Mouse (Mus musculus): Measurements from ENCODE around the gene Tspan32.

Tspan32 gene

GRCm38 (mm10) chr7:143007599-143008369 lies 2.9 kb downstream of the Tspan32 start:
- CTCF ChIA-PET, result interaction anchor here (0.6 to 2.5 kb wide), 6 partner anchors 40 to 1775 kb away, joined by 3 to 26 read pairs (median 9); partner anchors contain the start of gene Cd81

GRCm38 (mm10) chr7:143008370-143008926 lies 3.6 kb downstream of the Tspan32 start:
- CTCF ChIA-PET, result interaction anchor here (0.6 to 2.5 kb wide), 5 partner anchors 39 to 80 kb away, joined by 3 to 26 read pairs (median 5); partner anchors contain the start of gene Cd81

DNA sequence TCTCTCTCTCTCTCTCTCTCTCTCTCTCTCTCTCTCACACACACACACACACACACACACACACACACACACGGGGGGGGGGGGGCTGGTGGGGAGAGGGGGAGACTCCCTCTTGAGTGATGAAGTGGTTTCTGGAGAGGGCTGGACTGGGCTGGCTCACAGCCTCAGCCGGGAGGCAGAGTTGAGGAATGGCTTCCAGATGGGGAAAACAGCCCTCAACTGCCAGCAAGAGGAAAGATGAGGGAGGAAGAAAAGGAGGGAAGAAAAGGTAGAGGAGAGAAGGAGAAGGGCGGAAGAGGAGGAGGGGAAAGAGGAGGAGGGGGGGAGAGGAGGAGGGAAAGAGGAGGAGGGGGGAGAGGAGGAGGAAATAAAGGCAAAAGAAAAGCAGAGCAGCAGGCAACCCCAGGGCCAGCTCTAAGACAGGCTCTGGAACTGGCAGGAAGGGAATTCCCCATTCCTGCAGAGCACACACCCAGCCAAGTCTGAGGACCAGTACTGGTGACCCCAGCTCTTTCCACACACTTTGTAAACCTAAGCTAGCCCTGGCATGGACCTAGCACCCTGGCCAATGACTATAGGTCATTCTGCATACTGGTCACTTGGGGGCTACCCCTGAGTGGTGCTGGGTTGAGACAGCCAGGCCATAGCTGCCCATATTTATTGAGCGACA lies 4.3 kb downstream of the Tspan32 start:
- CTCF ChIA-PET, result interaction anchor here (1.2 to 2.1 kb wide), 2 partner anchors 44 to 79 kb away, joined by 3 to 13 read pairs; partner anchors contain the start of gene Cd81

GRCm38 (mm10) chr7:143009996-143010395 lies 5.2 kb downstream of the Tspan32 start:
- CTCF ChIA-PET, result no interaction called here

DNA sequence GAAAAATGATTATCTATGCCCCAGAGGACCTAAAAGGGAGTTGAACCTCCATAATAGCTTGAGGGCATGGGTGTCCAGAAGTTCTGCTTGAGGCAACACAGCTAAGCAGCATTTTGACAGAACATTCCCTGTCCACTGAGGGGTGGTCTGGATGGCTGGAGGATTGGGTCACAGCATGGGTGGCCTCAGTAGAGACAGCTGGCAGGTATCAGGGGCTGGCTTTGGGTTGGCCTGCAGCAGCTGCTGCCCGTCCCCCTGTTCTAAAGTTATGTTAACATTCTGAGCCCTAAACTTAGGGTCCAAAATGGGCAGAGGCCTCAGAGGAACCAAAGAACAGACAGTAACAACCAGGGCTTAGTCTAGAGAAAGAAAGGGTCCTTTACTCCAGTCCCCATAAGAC lies 6.4 kb downstream of the Tspan32 start:
- CTCF ChIA-PET, result no interaction called here

DNA sequence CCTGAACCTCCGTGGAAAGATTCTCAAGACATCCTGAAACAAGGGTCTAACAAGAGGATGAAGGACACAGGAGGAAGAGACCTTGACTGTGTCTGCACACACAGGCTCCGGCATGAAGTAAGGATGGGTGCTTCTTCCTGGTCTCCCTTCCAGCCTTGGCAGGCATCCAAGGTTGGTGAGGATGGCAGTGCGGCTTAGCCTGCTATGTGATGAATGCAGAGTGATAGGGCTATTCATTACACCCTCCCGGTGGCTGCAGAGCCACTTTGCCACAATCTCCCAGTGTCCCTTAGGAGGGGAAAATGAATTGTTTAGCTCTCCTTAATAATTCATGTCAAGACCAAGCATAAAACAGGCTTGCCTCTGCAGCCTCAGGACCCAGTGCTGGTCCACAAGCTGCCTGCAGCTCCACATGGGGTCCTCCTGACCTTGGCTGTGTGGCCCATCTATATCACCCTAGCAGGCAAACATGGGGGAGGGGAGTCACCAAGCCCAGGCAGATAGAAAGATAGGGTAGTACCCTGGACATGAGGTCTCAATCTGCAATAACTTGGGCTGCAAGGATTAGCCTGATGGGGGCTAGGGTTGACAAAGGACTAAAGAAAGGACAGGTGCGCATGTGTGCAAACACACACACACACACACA lies 7.5 kb downstream of the Tspan32 start:
- CTCF ChIA-PET, result interaction anchor here (0.7 kb wide), 1 partner anchor 15 kb away, joined by 3 read pairs; no protein-coding TSS in a partner anchor

DNA sequence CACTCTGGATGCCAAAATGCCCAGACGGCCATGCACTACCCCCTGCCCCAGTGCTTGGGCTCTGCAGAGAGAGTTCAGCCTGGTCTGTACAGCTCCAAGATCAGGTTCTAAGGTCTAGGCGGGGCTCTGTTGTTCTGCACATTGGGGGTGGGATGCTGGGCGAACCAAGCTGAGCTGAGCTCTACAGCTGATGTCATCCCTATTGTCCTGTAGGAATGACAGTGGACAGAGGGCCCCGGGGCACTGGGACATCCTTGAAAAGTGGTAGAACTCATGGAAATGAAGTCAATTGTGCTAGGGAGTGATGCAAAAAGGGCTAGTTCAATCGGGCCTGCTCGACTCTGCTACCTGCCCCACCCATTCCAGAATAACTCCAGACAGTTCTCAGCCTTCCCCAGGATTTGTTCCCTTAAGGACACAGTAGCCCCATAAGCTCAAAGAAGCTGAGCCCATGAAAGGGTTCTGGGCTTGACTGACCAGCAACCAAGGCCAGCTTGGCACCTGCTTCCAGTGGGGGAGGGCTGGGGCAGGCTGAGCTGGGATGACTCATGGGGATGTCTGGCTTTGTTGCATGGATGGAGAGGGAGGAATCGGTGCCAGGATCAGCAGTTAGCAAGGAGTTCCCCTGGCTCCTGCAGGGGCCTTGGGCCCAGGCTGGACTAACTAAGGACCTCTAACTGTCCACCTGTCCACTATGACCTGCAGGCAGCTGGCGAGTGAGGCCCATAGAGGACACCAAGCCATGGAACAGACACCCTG lies 8.8 kb downstream of the Tspan32 start:
- CTCF ChIA-PET, result interaction anchor here (0.7 kb wide), 1 partner anchor 13 kb away, joined by 3 read pairs; no protein-coding TSS in a partner anchor

DNA sequence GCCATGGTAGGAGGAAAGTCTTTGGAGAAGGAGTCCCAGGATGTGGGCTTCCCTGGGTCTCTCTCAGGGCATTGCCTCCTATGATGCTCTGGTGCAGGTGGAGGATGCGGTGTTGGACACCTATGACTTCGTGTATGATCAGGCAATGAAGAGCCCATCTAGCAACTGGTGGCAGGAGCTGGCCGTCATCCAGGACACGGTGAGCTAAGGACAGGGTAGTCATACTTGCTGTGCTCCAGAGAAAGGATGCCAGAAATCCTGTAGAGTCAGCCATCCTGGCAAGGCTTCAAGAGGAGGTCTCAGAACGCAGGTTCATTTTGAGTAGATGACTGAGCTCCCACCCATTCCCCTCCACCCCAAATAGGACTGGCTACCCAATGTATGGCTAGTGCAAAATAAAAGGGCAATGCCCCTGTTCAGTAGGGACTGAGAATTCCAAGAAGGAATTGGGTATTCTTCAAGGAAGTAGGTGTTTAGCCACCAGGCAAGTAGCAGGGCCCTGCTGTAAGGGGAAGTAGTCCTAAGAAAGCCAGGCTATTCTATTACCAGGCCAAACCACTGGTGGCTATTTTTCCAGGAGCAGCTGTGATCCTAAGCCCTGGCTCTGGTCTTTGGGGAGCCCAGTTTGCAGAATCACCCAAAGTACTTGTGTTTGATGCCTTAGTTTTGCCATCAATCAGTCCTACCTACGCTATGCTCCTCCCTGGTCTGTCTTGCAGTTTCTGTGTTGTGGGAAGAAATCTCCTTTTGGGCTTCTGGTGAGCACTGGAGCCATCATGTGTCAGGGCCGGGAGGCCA lies 10.2 kb downstream of the Tspan32 start:
- CTCF ChIA-PET, result interaction anchor here (1.0 to 1.3 kb wide), 2 partner anchors 28 to 51 kb away, joined by 3 read pairs; no protein-coding TSS in a partner anchor

DNA sequence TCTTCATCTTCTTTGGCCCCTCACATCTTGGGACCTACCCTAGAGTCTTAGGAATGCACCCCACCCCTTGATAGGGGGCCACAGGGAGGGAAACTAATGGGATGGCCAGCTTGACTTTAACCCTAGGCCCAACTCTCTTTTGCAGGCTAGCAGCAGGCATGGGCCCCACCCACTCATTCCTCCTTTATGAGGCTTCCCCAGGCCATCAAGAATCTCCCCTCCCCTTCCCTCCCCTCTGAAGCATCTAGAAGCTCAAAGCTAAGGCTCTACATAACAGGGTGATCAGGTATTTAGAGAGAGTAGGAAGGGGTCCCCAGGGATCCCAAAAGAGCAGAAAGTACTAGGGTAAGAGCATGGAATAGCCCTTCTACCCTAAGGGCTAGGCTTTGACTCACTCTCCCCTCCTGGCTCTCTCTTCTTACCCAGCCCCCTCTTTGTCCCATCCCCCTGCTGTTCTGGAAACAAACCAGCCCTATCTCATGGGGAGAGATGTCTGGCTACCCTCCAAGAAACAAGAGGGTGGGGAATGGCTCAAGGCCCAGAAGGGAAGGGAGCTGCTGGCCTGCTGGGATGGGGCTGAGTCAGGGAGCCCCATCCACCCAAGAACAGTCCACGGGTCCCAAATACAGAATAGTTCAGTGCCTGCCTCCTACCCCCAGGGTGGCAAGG lies 11.0 kb downstream of the Tspan32 start:
- CTCF ChIA-PET, result interaction anchor here (0.6 kb wide), 1 partner anchor 71 kb away, joined by 3 read pairs; no protein-coding TSS in a partner anchor

- CTCF ChIA-PET, result interaction anchor here (0.6 kb wide), 1 partner anchor 70 kb away, joined by 3 read pairs; no protein-coding TSS in a partner anchor
Observed at GRCm38 (mm10) chr7:143016424-143017142, 11.7 kb downstream of the Tspan32 start.

- CTCF ChIA-PET, result no interaction called here
Observed at GRCm38 (mm10) chr7:143017181-143017580, 12.3 kb downstream of the Tspan32 start.

GRCm38 (mm10) chr7:143020040-143020439 lies 15.2 kb downstream of the Tspan32 start:
- CTCF ChIA-PET, result no interaction called here

DNA sequence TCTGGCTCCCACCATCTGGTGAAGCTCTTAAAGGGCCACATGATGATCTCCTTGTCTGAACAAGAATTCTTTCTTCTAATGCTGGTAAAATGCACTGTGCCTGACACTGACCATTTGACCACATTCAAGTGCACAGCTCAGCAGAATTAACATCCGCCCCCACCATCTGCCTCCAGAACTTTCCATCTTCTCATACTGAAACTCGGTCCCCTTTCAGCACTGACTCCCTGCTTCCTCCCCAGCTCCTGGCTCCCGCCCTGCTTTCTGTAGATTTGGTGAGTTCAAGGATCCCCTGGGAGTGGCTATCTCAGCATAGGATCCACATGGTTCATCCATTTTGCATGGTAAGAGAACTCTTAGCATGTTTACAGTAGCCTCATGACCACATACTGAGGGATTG lies 15.9 kb downstream of the Tspan32 start:
- CTCF ChIA-PET, result no interaction called here

- CTCF ChIA-PET, result no interaction called here
Observed at GRCm38 (mm10) chr7:143021356-143022164, 16.7 kb downstream of the Tspan32 start.

DNA sequence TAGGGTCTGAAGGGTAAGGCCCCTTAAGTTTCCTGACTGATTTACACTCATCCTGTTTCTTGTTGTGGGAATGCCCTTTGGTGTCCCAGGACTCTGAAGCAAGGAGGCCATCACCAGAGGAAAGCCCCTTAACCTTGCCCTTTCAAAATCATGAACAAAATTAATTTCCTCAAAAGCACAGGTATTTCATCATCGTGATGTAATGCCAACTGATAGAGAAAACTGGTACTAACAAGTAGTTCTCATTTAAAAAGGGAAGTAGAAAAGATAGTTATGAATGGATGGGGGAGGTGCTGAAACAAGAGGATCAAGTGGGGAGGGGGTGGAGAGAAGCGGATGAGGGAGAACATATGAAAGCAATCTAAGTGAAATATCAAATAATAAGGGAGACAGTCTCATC lies 18.7 kb downstream of the Tspan32 start:
- CTCF ChIA-PET, result no interaction called here

GRCm38 (mm10) chr7:143024293-143024692 lies 19.4 kb downstream of the Tspan32 start:
- CTCF ChIA-PET, result no interaction called here

DNA sequence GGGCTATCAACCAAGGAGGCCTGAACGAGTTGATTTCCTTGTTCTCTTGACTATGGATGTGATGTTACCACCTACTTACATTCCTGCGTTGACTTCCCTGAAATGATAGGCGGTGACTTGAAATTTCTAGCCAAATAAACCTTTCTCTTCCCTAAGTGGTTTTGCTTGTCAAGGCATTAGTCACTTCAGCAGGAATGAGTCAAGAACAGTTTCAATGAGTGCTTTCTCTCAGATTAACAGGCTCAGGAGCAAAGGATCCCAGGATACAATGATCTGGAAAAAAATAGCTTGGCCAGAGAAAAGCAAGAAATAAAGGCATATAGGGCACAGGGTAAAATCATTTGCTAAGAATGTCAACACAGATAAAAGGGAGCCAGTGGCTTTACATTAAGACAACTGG lies 20.6 kb downstream of the Tspan32 start:
- CTCF ChIA-PET, result no interaction called here

DNA sequence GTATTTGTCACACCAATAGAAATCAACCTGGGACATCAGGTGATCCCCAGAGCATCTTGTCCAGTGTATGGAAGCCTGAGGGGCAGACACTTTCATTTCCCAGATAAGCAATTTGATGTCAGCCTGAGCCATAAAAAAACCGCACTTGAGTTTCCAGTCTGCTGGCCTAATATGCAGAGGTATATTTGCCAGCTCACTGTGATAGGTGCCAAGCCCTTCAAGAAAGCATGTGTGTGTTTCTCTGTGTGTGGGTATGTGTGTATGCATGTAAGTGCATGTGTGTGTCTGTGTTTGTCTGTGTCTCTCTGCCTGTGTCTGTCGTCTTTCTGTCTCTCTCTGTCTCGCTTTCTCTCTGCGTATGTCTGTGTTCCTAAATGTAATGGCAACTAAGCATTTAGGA lies 22.4 kb downstream of the Tspan32 start:
- CTCF ChIA-PET, result interaction anchor here (0.8 kb wide), 1 partner anchor 14 kb away, joined by 3 read pairs; no protein-coding TSS in a partner anchor

Data from spleen, embryonic (tissue).